Mouse (Mus musculus): ENCODE results near the gene Gm10318. TPM values are rescaled to one million over a fixed set of nuclear protein-coding genes. Genes with fewer than 3 reads are reported as not detected.

Gene Gm10318
- polyA plus RNA-seq, 1 experiment from 2014 or later, result not detected

DNA sequence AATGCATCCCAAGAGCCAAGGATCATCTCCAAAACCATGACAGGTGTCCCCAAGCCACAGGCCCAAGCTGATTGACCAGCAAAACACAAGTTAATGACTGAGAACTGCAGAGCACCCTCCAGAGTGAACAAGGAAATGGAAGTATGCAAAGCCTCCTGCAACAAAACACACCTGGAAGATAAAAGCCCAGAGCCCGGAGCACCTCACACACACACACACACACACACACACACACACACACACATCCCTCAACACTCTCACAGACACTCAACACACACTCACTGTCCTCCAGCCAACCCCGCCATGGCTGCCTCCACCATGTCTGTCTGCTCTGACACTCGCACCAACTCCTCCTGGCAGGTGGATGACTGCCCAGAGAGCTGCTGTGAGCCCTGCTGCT is 6.2 kb upstream of the Gm10318 start, which contains the start of gene Gm36176:
Gm36176 (plus strand) TSS at position 301 of the 400 bp plus-strand sequence.
- H3K27me3 ChIP-seq (ENCODE audit: control insufficient read depth, insufficient read depth, low read length), result no peaks in the 10 kb centered on the region
- H3K27ac ChIP-seq, result no peak within 1 kb of the TSS
- H3K9me3 ChIP-seq (ENCODE audit: control insufficient read depth, low read length), result peaks cover 24% of the 10 kb centered on the region
- DNase-seq (ENCODE audit: low spot score), result no peak
- no peak within 1 kb of the TSS for H3K4me2 ChIP-seq (replicated peaks)
- no peak within 1 kb of the TSS for H3K9ac ChIP-seq
- WGBS, result 81% methylated on average over 3 of the region's 3 CpGs
- ATAC-seq (ENCODE audit: low FRiP score), result no peak
- no peaks in the 10 kb centered on the region for H3K4me1 ChIP-seq (replicated peaks; ENCODE audit: control insufficient read depth, insufficient read depth, low read length)
- H3K4me3 ChIP-seq (replicated peaks; ENCODE audit: low read length), result no peak within 1 kb of the TSS
- no peaks in the 10 kb centered on the region for H3K36me3 ChIP-seq (replicated peaks; ENCODE audit: control insufficient read depth, insufficient read depth)

DNA sequence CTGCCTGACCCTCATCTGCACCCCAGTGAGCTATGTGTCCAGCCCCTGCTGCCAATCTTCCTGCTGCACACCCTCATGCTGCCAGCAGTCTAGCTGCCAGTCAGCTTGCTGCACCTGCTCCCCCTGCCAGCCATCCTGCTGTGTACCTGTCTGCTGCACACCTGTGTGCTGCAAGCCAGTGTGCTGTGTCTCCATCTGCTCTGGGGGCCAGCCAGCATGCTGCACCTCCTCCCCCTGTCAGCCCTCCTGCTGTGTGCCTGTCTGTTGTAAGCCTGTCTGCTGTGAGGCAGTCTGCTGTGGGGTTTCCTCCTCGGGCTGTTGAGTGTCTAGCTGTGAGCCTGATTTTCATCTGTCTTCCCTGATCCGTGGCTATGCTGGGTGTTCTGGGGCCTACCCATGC is 5.7 kb upstream of the Gm10318 start:
- Histone ChIP-seq H3K36me3 (replicated peaks; ENCODE audit: control insufficient read depth, insufficient read depth) (no peaks in the 10 kb centered on the region), H3K27ac (no peak overlapping the region), H3K9me3 (ENCODE audit: control insufficient read depth, low read length) (peaks cover 24% of the 10 kb centered on the region), H3K4me1 (replicated peaks; ENCODE audit: control insufficient read depth, insufficient read depth, low read length) (no peaks in the 10 kb centered on the region), H3K9ac (no peak overlapping the region), H3K4me3 (replicated peaks; ENCODE audit: low read length) (no peak overlapping the region), H3K4me2 (replicated peaks) (no peak overlapping the region), H3K27me3 (ENCODE audit: control insufficient read depth, insufficient read depth, low read length) (no peaks in the 10 kb centered on the region)
- DNase-seq (ENCODE audit: low spot score) (no peak), ATAC-seq (ENCODE audit: low FRiP score) (peak; percentile 43; the same call in 1 of the 2 replicates)
- 12% methylated on average over 2 of the region's 2 CpGs for WGBS

DNA sequence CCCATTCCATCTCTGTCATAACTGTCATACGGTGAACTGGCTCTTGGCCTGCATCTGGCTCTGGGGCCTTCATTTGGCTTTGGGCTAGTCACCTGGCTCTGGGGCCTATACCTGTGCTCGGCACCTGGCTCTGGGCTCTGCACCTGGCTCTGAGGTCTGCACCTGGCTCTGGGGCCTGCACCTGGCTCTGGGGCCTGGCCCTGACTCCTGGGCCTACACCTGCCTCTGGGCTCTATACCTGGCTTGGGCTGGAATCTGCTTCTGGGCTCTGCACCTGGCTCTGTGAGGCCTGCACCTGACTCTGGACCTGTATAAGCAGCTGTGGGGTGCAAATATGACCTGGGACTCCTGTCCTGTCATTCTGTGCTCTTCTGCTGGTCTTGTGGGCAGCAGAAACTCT is 5.1 kb upstream of the Gm10318 start:
- H3K4me1 ChIP-seq (replicated peaks; ENCODE audit: control insufficient read depth, insufficient read depth, low read length), result no peaks in the 10 kb centered on the region
- ATAC-seq (ENCODE audit: low FRiP score) (no peak), DNase-seq (ENCODE audit: low spot score) (no peak)
- H3K9ac ChIP-seq, result no peak overlapping the region
- no peak overlapping the region for H3K4me3 ChIP-seq (replicated peaks; ENCODE audit: low read length)
- peaks cover 24% of the 10 kb centered on the region for H3K9me3 ChIP-seq (ENCODE audit: control insufficient read depth, low read length)
- 85% methylated on average over 2 of the region's 2 CpGs for WGBS
- H3K4me2 ChIP-seq (replicated peaks), result no peak overlapping the region
- H3K36me3 ChIP-seq (replicated peaks; ENCODE audit: control insufficient read depth, insufficient read depth), result no peaks in the 10 kb centered on the region
- H3K27me3 ChIP-seq (ENCODE audit: control insufficient read depth, insufficient read depth, low read length), result no peaks in the 10 kb centered on the region
- H3K27ac ChIP-seq, result no peak overlapping the region

DNA sequence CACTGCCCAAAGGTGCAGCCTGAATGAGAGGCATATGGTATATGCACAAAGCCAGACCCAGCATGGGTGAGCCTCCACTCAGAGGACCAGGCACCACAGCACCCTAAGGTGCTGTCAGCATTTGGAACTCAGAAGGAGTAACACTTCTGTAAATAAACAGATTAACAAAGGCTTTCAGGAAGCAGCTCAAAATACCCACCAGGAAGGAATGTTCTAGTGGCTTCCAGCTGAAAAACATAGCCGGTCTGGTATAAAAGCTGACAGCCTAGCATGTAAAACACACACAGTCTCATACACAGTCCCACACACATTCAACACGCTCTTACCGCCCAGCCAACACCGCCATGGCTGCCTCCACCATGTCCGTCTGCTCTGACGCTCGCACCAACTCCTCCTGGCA is 9.0 kb downstream of the Gm10318 start, which contains the start of gene Gm3285:
Gm3285 (plus strand) TSS at position 301 of the 400 bp plus-strand sequence.
- Histone ChIP-seq H3K9me3 (ENCODE audit: control insufficient read depth, low read length) (no peaks in the 10 kb centered on the region), H3K4me3 (replicated peaks; ENCODE audit: low read length) (no peak within 1 kb of the TSS), H3K4me1 (replicated peaks; ENCODE audit: control insufficient read depth, insufficient read depth, low read length) (no peaks in the 10 kb centered on the region), H3K4me2 (replicated peaks) (no peak within 1 kb of the TSS), H3K9ac (no peak within 1 kb of the TSS), H3K27me3 (ENCODE audit: control insufficient read depth, insufficient read depth, low read length) (no peaks in the 10 kb centered on the region), H3K27ac (no peak within 1 kb of the TSS), H3K36me3 (replicated peaks; ENCODE audit: control insufficient read depth, insufficient read depth) (no peaks in the 10 kb centered on the region)
- no peak for DNase-seq (ENCODE audit: low spot score)
- ATAC-seq (ENCODE audit: low FRiP score), result no peak
- 45% methylated on average over 7 of the region's 7 CpGs for WGBS

DNA sequence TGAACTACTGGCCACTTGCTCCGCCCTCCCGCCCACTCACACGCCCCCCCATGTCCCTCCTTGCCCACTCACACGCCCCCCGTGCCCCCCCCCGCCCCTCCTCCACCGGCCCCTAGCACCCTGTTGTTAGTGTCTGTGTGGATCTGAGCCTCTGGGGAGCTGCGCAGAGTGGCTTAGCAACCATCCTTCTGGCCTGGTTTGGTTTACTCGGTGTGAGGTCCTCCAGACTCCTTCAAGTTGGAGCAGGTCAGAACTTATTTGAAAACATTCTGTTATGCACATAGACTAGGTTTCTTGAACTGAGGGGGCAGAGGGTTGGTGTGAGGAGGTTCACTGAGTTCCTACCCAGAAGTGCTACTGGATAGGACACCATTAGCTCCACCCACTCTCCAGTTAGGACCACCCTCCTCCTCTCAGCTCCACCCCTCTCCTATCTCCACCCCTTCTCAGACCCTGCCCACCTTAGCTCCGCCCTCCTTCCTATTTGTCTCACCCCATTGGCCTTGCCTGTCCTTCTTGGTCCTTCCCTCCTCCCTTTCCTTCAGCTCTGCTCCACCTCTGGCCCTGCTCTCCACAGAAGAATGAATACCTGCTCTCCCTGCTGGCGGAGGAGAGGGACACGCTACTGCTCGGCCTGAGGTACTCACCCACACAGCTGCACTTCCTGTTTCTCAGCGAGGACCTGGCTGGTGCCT is 11.6 kb downstream of the Gm10318 start:
- WGBS, result 48% methylated on average over 14 of the region's 14 CpGs
- Histone ChIP-seq H3K9me3 (ENCODE audit: control insufficient read depth, low read length) (no peaks in the 10 kb centered on the region), H3K36me3 (replicated peaks; ENCODE audit: control insufficient read depth, insufficient read depth) (no peaks in the 10 kb centered on the region), H3K4me1 (replicated peaks; ENCODE audit: control insufficient read depth, insufficient read depth, low read length) (no peaks in the 10 kb centered on the region), H3K27me3 (ENCODE audit: control insufficient read depth, insufficient read depth, low read length) (no peaks in the 10 kb centered on the region), H3K27ac (no peak overlapping the region), H3K4me3 (replicated peaks; ENCODE audit: low read length) (peak overlapping the region; percentile 14), H3K9ac (peak overlapping the region; percentile 4; the same call in 1 of the 2 replicates), H3K4me2 (replicated peaks) (peak overlapping the region; percentile 34)
- DNase-seq (ENCODE audit: low spot score), result no peak
- ATAC-seq (ENCODE audit: low FRiP score), result peak; percentile 70

DNA sequence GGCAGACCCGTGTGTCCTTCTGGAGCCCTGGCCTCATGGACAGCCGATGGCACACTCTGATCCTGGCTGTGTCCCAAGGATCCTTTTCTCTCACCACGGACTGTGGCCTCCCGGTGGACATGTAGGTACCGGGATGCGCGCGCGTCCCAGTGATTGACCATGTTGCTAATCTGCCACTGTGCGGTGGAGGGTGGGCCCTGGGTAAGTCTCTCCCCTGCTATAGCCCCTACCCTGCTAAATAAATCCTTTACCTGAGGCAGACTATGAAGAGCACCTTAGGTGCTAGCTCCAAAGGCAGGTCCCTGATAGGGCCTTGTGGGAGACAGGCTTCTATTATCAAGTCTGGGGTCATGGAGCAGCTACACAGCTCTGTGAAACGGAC is 12.1 kb downstream of the Gm10318 start:
- peak overlapping the region; percentile 4; the same call in 1 of the 2 replicates for H3K9ac ChIP-seq

DNA sequence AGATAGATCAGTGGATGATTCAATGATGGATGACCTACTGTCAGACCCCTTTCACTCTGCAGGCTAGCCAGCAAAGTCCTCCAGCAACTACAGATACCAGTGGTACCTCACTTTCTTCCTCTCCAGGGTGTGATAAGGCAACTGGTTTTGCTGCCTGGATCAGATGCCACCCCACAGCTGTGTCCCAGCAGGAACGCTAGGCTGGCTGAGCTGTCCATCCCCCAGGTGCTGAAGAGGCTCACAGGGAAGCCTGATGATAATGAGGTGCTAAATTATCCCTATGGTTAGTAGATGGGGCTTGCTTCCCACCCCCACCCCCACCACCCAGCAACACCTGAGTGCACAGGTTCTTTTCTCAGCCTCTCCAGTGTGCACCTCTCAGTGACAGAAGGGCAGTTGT is 14.9 kb downstream of the Gm10318 start:
- ATAC-seq (ENCODE audit: low FRiP score) (no peak), DNase-seq (ENCODE audit: low spot score) (no peak)
- no peak overlapping the region for H3K9ac ChIP-seq
- no peaks in the 10 kb centered on the region for H3K27me3 ChIP-seq (ENCODE audit: control insufficient read depth, insufficient read depth, low read length)
- H3K36me3 ChIP-seq (replicated peaks; ENCODE audit: control insufficient read depth, insufficient read depth), result no peaks in the 10 kb centered on the region
- no peaks in the 10 kb centered on the region for H3K9me3 ChIP-seq (ENCODE audit: control insufficient read depth, low read length)
- no peak overlapping the region for H3K4me2 ChIP-seq (replicated peaks)
- H3K4me3 ChIP-seq (replicated peaks; ENCODE audit: low read length), result no peak overlapping the region
- H3K27ac ChIP-seq, result no peak overlapping the region
- WGBS, result 18% methylated on average over 1 of the region's 1 CpGs
- H3K4me1 ChIP-seq (replicated peaks; ENCODE audit: control insufficient read depth, insufficient read depth, low read length), result no peaks in the 10 kb centered on the region

More for the DNA sequence above, 12.1 kb downstream of the Gm10318 start:
- WGBS, result 39% methylated on average over 11 of the region's 11 CpGs
- Histone ChIP-seq H3K4me1 (replicated peaks; ENCODE audit: control insufficient read depth, insufficient read depth, low read length) (no peaks in the 10 kb centered on the region), H3K9me3 (ENCODE audit: control insufficient read depth, low read length) (no peaks in the 10 kb centered on the region), H3K27ac (no peak overlapping the region), H3K4me2 (replicated peaks) (peak overlapping the region; percentile 34), H3K4me3 (replicated peaks; ENCODE audit: low read length) (peak overlapping the region; percentile 14), H3K36me3 (replicated peaks; ENCODE audit: control insufficient read depth, insufficient read depth) (no peaks in the 10 kb centered on the region), H3K27me3 (ENCODE audit: control insufficient read depth, insufficient read depth, low read length) (no peaks in the 10 kb centered on the region)
- ATAC-seq (ENCODE audit: low FRiP score) (no peak; the same call in none of the 2 replicates), DNase-seq (ENCODE audit: low spot score) (no peak)

DNA sequence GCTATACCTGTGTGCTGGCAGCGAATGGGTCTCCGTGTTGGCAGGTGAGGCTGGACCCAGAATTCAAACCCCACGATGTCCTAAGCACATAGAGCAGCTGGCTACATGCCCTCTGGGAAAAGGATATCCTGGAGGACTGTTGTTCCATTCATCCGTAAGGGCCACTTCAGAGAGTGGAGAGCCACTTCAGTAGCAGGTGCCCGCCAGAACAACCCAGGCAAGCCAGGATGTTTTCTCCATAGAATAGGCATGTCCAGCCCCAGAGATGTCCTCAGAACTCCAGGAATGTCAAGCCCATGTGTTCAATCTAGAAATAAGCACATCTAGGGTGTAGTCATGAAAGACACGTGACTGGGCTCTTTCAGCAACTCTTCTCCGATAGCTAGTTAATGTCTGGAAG is 17.0 kb downstream of the Gm10318 start:
- no peak overlapping the region for H3K4me2 ChIP-seq (replicated peaks)
- no peak overlapping the region for H3K4me3 ChIP-seq (replicated peaks; ENCODE audit: low read length)
- H3K9me3 ChIP-seq (ENCODE audit: control insufficient read depth, low read length), result no peaks in the 10 kb centered on the region
- no peaks in the 10 kb centered on the region for H3K36me3 ChIP-seq (replicated peaks; ENCODE audit: control insufficient read depth, insufficient read depth)
- 90% methylated on average over 7 of the region's 7 CpGs for WGBS
- no peaks in the 10 kb centered on the region for H3K27me3 ChIP-seq (ENCODE audit: control insufficient read depth, insufficient read depth, low read length)
- DNase-seq (ENCODE audit: low spot score), result no peak
- ATAC-seq (ENCODE audit: low FRiP score), result no peak
- no peak overlapping the region for H3K9ac ChIP-seq
- no peak overlapping the region for H3K27ac ChIP-seq
- no peaks in the 10 kb centered on the region for H3K4me1 ChIP-seq (replicated peaks; ENCODE audit: control insufficient read depth, insufficient read depth, low read length)

DNA sequence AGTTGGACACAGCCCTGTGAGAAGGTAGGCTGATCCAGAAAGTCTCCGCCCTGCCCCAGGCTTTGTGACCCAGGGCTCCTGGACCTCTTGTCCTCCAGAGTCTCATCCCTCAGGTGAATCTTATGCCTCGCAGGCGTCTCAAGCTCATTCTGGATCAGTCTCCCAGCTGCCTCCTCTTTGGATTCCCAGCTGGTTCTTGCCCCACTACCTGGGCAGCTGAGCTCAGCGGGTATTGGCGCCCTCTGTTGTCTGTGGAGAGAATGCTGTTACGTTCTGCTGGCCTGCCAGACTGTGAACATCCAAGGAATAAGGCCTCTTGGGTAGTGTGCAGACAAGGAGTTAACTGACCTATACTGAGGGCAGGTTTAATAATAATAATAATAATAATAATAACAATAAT is 26.3 kb downstream of the Gm10318 start:
- WGBS, result 67% methylated on average over 6 of the region's 6 CpGs
- no peak overlapping the region for H3K27ac ChIP-seq
- H3K4me2 ChIP-seq (replicated peaks), result no peak overlapping the region
- H3K9ac ChIP-seq, result no peak overlapping the region
- DNase-seq (ENCODE audit: low spot score), result no peak
- no peak overlapping the region for H3K4me3 ChIP-seq (replicated peaks; ENCODE audit: low read length)
- no peak for ATAC-seq (ENCODE audit: low FRiP score)
- no peaks in the 10 kb centered on the region for H3K9me3 ChIP-seq (ENCODE audit: control insufficient read depth, low read length)
- no peaks in the 10 kb centered on the region for H3K27me3 ChIP-seq (ENCODE audit: control insufficient read depth, insufficient read depth, low read length)
- no peaks in the 10 kb centered on the region for H3K4me1 ChIP-seq (replicated peaks; ENCODE audit: control insufficient read depth, insufficient read depth, low read length)
- no peaks in the 10 kb centered on the region for H3K36me3 ChIP-seq (replicated peaks; ENCODE audit: control insufficient read depth, insufficient read depth)
